Mouse (Mus musculus): ENCODE results near the gene H2-DMb2.

GRCm38 (mm10) chr17:34188010-34188409 lies 44.9 kb downstream of the H2-DMb2 start:
- TF ChIP-seq POLR2A (IDR thresholded peaks at IDR 0.05; ENCODE audit: control insufficient read depth, low read depth, low read length): no peak
- TF ChIP-seq CTCF (IDR thresholded peaks at IDR 0.05; ENCODE audit: control insufficient read depth, insufficient read depth, insufficient replicate concordance, low read depth, low read length): no peak
